Mouse (Mus musculus): ENCODE data around the gene Hcst. TPM values are rescaled to one million over a fixed set of nuclear protein-coding genes. Genes with fewer than 3 reads are reported as not detected.

Gene Hcst
- polyA plus RNA-seq, 1 experiment, result not detected

DNA sequence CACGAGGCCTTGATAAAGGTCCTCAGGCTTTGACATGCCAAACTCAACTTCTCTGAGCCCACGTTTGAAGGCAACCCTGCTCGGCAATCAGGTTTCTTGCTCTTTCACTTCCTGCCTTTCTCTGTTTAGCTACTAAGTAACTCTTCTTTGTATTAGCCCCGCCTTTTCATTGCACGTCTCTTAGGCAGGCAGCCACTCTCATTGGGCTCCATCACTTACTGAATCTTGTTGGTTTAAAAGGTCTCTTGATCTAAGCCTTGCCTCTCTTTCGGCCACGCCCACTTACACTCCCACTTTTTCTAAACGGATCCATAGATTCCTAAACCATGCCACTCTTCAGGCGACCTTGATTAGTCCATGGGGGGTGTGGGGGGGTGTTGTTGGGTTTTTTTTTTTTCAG is 24.0 kb upstream of the Hcst start:
- TF ChIP-seq GATA1 (IDR thresholded peaks at IDR 0.05; ENCODE audit: low read length), result no peak

DNA sequence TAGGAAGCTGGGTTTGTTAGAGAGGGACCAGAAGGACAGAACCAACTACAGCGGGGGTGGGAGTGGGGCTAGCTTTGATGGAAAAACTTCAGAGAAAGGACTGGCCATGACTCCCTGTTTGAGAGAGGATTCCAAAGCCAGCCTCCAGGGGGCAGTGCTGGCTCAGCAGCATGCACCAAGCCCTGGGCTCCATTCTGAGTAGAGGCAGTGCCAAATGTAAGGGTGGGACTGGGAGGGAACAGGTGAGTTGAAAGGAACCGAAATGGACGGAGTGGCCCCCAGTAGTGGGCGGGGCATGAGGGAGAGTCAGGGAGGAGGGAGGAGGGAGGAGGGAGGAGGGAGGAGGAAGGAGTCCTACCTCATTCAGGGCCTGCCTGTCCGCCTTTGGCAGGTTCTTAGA is 21.0 kb upstream of the Hcst start:
- no peak for TF ChIP-seq GATA1 (IDR thresholded peaks at IDR 0.05; ENCODE audit: low read length)

DNA sequence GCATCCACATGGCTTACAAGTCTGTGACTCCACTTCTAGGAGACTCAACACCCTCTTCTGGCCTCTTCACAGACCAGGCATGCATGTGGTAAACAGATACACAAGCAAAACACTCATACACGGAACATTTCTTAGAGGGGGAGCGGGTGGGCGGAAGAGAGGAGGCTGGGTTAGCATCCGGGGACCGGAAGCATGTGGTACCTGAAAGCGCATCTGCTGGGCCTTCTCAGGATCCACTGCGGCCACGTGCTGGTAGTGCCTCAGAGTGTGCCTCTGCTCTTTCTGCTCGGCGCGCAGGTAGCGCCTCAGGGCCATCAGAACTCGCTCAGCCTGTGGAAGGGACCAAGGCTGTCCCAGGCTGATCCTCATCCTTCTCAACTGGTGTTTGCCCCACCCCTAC is 20.1 kb upstream of the Hcst start:
- no peak for TF ChIP-seq GATA1 (IDR thresholded peaks at IDR 0.05; ENCODE audit: low read length)

DNA sequence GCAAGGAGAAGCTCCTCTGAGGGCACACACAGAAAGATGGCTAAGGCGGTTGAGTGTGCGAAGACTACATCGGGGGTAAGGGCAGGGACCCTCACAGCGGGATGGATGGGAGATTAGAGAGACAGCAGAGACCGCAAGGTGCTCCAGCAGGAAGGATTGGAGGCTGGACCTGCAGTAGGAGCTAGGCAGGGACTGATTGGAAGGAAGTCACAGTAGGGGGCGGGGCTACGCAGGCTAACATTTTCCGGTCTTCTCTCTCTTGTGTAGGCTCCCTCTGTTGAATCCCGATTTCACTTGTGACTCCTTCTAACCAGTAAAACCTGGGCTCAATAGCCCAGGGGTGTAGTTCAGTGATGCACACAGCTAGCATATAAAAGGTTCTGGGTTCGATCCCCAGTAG is 17.2 kb upstream of the Hcst start:
- no peak for TF ChIP-seq GATA1 (IDR thresholded peaks at IDR 0.05; ENCODE audit: low read length)

DNA sequence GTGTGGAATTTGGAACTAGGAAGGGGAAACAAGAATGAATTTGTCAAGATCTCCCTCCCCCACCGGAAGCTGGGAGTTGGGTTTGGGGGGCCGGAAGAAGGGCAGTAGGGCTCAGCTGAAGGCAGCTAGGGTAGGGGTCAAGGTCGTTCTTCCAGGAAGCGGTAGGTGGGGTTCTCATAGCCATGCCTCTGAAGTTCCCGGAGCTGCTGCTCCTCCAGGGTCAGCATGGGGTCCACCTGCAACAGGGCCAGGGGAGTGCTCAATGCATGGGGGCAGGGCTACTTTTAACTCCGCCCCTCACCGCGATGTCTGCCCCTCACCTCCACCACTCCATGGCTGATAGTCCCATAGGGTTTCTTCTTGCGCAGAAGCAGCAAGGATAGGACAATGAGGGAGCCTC is 15.5 kb upstream of the Hcst start:
- TF ChIP-seq GATA1 (IDR thresholded peaks at IDR 0.05; ENCODE audit: low read length), result no peak

DNA sequence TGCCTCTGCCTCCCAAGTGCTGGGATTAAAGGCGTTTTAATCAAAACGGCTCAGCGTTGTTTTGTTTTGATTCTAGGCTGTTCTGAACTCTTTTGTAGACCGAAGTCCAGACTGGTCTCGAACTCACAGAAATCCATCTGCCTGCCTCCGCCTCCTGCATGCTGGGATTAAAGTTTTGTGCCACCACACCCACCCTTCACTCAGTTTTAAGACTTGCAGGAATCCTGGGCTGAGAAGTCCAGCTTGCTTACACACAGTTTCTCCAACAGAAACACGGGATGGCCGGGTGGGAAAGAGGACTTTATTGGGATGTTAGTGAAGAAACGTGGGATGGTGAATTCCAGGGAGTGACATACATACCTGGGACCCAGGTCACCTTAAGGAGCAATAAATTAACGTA is 15.0 kb upstream of the Hcst start:
- TF ChIP-seq GATA1 (IDR thresholded peaks at IDR 0.05; ENCODE audit: low read length), result no peak

DNA sequence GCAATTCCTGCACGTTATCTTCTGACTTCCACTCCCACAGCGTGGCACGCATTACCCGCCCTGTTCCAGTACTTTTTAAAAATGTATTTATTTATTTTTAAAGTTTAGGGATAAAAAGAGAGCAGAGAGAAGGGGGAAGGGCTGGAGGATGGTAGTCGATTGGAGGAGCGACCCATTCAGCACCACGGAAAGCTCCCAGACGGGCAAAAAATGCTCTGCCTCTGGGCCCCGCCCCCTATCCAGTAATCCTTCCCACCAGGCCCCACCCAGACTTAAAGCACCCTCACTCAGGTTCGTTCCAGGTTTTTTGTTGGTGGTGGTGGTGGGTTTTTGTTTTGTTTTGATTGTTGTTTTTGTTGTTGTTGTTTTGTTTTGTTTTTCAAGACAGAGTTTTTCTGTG is 14.6 kb upstream of the Hcst start:
- TF ChIP-seq GATA1 (IDR thresholded peaks at IDR 0.05; ENCODE audit: low read length), result no peak

DNA sequence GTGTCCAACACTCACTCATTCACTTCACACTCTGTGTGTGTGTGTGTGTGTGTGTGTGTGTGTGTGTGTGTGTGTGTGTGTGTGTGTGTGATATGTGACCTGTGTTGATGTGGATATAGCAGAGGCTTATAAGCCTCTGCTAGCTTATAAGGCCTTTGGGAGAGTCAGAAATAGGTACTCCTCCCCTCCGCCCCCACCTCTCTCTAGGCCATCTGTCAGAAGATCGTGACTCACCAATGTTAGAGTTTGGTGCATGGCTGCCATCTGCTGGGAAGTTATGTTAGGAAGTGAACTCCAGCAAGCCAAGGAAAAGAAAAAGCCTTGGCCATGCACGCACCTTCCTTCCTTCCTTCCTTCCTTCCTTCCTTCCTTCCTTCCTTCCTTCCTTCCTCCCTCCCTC is 12.1 kb upstream of the Hcst start:
- no peak for TF ChIP-seq GATA1 (IDR thresholded peaks at IDR 0.05; ENCODE audit: low read length)

DNA sequence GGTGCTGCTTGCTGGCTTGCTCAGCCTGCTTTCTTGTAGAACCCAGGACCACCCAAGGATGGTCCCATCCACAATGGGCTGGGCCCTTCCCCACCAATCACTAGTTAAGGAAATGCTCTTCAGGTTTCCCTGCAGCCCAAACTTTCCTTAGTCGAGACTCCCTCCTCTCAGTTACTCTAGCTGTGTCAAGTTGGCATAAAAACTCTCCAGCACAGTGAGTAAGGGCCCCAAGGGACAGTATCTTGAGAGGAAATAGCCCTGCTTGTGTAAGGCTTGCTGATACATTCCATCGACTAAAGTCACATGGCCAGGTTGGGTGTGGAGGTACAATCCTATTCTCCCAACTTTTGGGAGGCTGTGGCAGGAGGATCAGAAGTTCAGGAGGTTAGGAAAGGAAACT is 10.5 kb upstream of the Hcst start:
- TF ChIP-seq GATA1 (IDR thresholded peaks at IDR 0.05; ENCODE audit: low read length), result no peak

DNA sequence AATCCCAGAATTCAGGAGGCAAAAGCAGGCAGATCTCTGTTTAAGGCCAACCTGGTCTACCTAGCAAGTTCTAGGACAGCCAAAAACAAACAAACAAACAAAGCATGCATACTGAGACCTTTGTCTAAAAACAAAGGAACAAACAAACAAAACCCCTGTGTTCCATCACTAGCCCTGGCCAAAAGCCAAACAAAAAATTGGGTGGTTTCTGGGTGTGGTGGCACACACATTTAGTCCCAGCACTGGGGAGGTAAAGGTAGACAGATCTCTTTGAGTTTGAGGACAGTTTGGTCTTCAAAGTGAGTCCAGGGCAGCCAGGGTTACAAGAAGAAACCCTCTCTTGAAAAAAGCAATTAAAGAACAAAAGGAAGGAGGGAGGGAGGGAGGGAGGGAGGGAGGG is 9.7 kb upstream of the Hcst start:
- no peak for TF ChIP-seq GATA1 (IDR thresholded peaks at IDR 0.05; ENCODE audit: low read length)

DNA sequence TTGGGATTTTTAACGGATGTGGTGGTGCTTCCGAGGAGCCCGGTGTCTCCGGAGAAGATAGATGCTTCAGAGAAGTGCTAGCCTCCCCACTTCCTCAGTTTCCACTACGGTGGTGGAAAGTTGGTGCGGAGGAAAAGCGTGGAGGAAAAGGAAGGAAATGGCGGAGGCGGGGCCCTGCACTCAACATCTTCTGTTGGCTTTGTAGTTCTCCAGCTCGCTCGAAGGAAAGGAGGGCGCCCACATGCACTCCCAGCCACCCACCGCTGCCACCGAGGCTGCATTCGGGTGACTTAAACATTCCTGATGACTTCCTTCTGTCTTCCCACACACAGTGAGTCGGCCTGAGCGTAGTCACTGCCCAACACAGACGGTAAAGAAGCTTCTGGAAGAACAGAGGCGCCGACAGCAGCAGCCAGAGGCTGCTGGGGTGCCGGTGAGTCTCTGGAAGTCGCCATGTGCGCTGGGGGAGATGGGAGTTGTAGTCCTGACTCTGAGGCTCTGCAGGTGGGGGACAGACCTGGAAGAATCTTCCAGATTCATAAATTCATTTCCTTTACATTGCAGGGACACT is 3.5 kb upstream of the Hcst start:
- TF ChIP-seq GATA1 (IDR thresholded peaks at IDR 0.05; ENCODE audit: low read length), result no peak

DNA sequence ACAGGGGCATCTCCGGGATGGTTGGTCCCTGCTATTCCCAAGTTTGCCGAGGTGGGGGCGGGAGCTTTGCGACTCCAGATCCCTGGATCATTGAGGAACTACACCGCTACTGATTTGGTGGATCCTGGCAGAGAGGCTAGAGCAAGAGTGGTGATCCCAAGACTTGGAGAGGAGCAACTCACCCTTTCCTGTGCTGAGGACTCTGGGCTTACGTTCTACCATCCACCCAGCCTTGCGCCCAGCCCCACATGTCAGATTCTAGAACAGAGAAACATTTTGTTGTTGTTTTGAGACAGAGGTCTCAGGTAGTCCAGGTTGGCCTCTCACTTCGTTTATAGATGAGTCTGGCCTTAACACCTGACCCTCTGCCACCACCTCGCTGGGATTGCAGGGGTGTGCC is 2.9 kb upstream of the Hcst start:
- no peak for TF ChIP-seq GATA1 (IDR thresholded peaks at IDR 0.05; ENCODE audit: low read length)

DNA sequence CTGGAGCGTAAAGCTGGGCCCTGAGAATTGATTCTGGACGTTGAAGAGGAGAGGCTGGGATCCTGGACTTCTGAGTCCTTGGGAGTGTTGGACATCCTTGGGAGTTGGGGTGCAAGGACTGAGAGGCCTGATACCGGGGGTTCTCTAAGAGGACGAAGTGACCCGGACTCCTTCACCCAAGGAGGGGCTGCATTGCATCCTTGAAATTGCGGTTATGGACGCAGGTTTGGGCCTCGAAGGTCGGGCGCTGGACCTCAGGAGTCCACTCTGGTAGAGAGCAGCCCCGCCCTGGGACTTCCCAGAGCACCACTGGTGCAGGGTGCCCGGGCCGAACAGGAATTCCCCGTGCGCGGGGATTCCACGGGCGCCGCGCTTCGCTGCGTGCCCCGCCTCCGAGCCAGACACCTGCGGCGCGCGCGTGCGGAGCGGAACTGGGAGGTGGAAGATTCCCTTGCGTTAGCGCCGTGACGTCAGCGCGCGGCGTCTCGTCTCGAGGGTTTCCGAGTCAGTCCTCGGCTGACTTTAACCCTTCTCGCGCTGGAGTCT is 2.3 kb upstream of the Hcst start:
- TF ChIP-seq GATA1 (IDR thresholded peaks at IDR 0.05; ENCODE audit: low read length), result no peak

DNA sequence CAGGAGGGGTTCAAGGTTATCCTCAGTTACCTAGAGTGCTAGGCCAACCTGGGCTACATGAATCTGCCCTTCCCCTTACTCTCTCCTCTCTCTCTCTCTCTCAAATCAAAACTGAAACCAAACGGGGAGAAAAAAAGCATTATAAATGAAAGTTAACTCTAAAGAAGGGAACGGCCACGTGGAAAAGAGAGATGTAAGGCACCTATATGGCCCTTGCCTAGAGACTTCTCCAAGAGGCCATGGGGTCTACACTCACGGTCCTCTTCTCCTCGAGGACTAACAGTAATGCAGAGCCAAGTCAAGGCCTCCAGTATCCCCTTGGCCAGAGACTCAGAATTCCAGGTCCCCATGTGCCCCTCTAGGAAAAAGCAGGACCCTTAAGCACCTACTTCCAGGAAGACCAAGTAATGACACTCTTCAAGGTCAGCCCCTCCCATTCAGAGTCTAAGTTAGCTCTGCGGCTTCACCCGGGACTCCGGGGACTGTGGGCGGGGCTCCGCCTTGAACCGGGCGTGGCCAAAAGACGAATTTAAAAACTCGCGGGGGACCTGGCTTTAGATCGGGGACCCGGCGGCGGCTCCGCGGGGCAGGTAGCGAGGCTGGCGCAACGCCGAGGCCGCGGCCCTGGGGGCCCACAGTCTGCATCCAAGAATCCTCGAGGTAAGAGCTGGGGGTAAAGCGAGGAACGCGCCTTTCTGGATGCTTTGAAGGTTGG is 1.7 kb upstream of the Hcst start, which contains the start of gene Nfkbid:
Gene Nfkbid, plus strand, starts transcription at position 558 of the 715 bp plus-strand sequence.
- no peak for TF ChIP-seq GATA1 (IDR thresholded peaks at IDR 0.05; ENCODE audit: low read length)

DNA sequence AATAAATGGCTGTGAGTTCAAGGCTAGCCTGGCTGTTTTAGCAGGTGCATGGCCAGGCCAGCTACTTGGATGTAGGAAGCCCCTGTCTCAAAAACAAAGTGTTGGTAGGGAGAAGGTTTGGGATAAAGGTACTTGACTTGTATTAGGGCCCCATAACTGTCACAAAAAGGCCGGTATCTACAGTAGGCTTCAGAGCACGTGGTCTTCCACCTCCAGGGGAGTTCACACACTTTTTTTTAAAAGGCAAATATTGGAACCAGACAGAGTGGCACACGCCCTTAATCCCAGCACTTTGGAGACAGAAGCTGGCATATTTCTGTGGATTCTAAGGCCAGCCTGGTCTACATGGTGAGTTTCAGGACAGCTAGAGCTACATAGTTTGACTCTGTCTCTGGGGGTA is 1.0 kb upstream of the Hcst start:
- TF ChIP-seq GATA1 (IDR thresholded peaks at IDR 0.05; ENCODE audit: low read length), result no peak

DNA sequence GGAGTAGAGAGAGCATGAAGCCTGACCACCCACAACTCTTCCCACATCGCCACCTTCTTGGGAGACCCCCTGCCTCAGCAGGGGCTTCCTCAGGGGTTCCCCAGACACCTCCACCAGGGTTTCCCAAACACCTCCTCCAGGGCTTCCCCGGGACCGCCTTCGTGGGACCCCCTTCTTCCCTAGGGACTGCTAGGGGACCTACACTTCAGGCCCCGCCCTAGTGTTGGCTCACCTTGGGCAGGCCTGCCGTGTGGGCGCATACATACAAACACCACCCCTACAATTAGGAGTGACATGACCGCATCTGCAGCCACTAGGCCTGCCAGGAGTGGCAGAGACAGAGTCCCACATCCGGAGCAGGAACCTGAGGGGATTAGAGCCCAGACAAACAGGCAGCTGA is 1.8 kb downstream of the Hcst start:
- no peak for TF ChIP-seq GATA1 (IDR thresholded peaks at IDR 0.05; ENCODE audit: low read length)

DNA sequence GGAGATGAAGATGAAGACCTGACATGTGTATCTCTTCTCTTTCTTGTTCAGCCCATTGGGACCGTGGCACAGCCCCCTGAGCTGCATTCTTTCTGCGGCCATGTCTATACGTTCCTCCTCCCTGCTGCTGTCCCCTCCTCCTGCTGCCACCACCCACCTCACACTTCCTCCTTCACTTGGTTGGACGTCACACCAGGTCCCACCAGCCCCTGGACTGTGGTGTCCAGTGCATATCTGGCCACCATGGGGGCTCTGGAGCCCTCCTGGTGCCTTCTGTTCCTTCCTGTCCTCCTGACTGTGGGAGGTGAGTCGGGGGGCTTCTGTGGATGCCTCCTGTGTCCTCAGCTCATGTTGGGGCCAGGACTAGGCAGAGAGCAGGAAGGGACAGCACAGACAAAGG is 6.1 kb downstream of the Hcst start, which contains the start of gene Tyrobp:
Gene Tyrobp, plus strand, starts transcription at position 165 of the 400 bp plus-strand sequence.
- TF ChIP-seq GATA1 (IDR thresholded peaks at IDR 0.05; ENCODE audit: low read length), result no peak

Measured in G1E-ER4 (cell line).